Mouse (Mus musculus) limb, embryonic 13.5 days (tissue): ENCODE data around the gene Psph. TPM values are rescaled to one million over a fixed set of nuclear protein-coding genes. Genes with fewer than 3 reads are reported as not detected.

Source experiments
- ATAC-seq: fragments of 200-750 bp; cut with Nextera tagmentation; 2 replicates; pipeline ENCODE4 v1.8.0; 2017; ENCODE audit warnings: low read depth, moderate number of reproducible peaks, moderate TSS enrichment; ENCODE audit not compliant: low FRiP score
- H3K27ac ChIP-seq: fragments of 300-500 bp; sonication (generic); 2 replicates; pipeline ENCODE4 v1.5.1; 2015; ENCODE audit warnings: inconsistent platforms, mild to moderate bottlenecking, moderate library complexity
- H3K27me3 ChIP-seq: fragments of 300-500 bp; sonication (generic); 2 replicates; pipeline ENCODE4 v1.6.1; 2015; ENCODE audit warnings: mild to moderate bottlenecking, inconsistent platforms
- H3K36me3 ChIP-seq: fragments of 300-500 bp; sonication (generic); 2 replicates; pipeline ENCODE4 v1.6.1; 2015; ENCODE audit warnings: inconsistent platforms, mild to moderate bottlenecking, moderate library complexity
- H3K4me1 ChIP-seq: fragments of 300-500 bp; sonication (generic); 2 replicates; pipeline ENCODE4 v1.6.1; 2015; ENCODE audit warnings: inconsistent platforms
- H3K4me2 ChIP-seq: fragments of 300-500 bp; sonication (generic); replicated peaks from 2 replicates; pipeline ENCODE4 v1.6.1; 2015; ENCODE audit warnings: inconsistent platforms, mild to moderate bottlenecking, moderate library complexity
- H3K4me3 ChIP-seq: fragments of 300-500 bp; sonication (generic); 2 replicates; pipeline ENCODE4 v1.5.1; 2015; ENCODE audit warnings: moderate library complexity, mild to moderate bottlenecking, inconsistent platforms
- H3K9ac ChIP-seq: fragments of 300-500 bp; sonication (generic); 2 replicates; pipeline ENCODE4 v1.6.1; 2015; ENCODE audit warnings: mild to moderate bottlenecking, inconsistent platforms
- H3K9me3 ChIP-seq: fragments of 300-500 bp; sonication (generic); 2 replicates; pipeline ENCODE4 v1.6.1; 2016; ENCODE audit warnings: inconsistent platforms
- WGBS: fragments of 180-500 bp; shearing (Covaris S2); methylation state at CpG from one replicate; pipeline ENCODE4 v1.1.7; 2015; 5-methylcytosine and 5-hydroxymethylcytosine counted together
- polyA plus RNA-seq: library from polyadenylated mRNA; unstranded; fragments of >200 nt; fragmentation: Nextera tagmentation; extraction: Ambion mirVana; gene quantifications from 2 replicates; pipeline ENCODE4 v1.2.1, GENCODE M21; 2015

The Psph gene
- polyA plus RNA-seq, 1 experiment from 2014 or later, result 28.5 TPM

- Histone ChIP-seq H3K4me1 (no peaks in the 10 kb centered on the region), H3K27me3 (no peaks in the 10 kb centered on the region), H3K4me3 (no peak overlapping the region), H3K36me3 (peaks cover 32% of the 10 kb centered on the region), H3K27ac (no peak overlapping the region), H3K9me3 (no peaks in the 10 kb centered on the region), H3K4me2 (no peak overlapping the region), H3K9ac (no peak overlapping the region)
- WGBS, result 88% methylated on average over 10 of the region's 10 CpGs
- no peak for ATAC-seq
These were observed 14.8 kb downstream of the Psph start for GRCm38 (mm10) chr5:129772433-129772832.

- no peak overlapping the region for H3K27ac ChIP-seq
- no peaks in the 10 kb centered on the region for H3K27me3 ChIP-seq
- no peak overlapping the region for H3K9ac ChIP-seq
- no peak overlapping the region for H3K4me2 ChIP-seq
- H3K36me3 ChIP-seq, result peaks cover 44% of the 10 kb centered on the region
- ATAC-seq, result no peak
- H3K9me3 ChIP-seq, result no peaks in the 10 kb centered on the region
- no peaks in the 10 kb centered on the region for H3K4me1 ChIP-seq
- no peak overlapping the region for H3K4me3 ChIP-seq
- 89% methylated on average over 23 of the region's 23 CpGs for WGBS
These were observed 16.6 kb downstream of the Psph start for GRCm38 (mm10) chr5:129770443-129771355.

GRCm38 (mm10) chr5:129761865-129762540 is 25.2 kb downstream of the Psph start:
- peaks cover 44% of the 10 kb centered on the region for H3K36me3 ChIP-seq
- ATAC-seq, result peak; percentile 81
- no peak overlapping the region for H3K4me3 ChIP-seq
- no peak overlapping the region for H3K9ac ChIP-seq
- H3K27ac ChIP-seq, result peak overlapping the region; percentile 70
- 0 out of 2 replicates have a peak overlapping the region, but pooled peaks have one; percentile 5 for H3K4me2 ChIP-seq
- peaks cover 12% of the 10 kb centered on the region for H3K4me1 ChIP-seq
- H3K27me3 ChIP-seq, result no peaks in the 10 kb centered on the region
- WGBS, result 49% methylated on average over 18 of the region's 18 CpGs
- no peaks in the 10 kb centered on the region for H3K9me3 ChIP-seq

GRCm38 (mm10) chr5:129759929-129760480 is 27.2 kb downstream of the Psph start:
- peaks cover 44% of the 10 kb centered on the region for H3K36me3 ChIP-seq
- no peak overlapping the region for H3K4me2 ChIP-seq
- ATAC-seq, result no peak
- no peak overlapping the region for H3K4me3 ChIP-seq
- no peaks in the 10 kb centered on the region for H3K27me3 ChIP-seq
- no peak overlapping the region for H3K9ac ChIP-seq
- no peak overlapping the region for H3K27ac ChIP-seq
- no peaks in the 10 kb centered on the region for H3K9me3 ChIP-seq
- 90% methylated on average over 13 of the region's 13 CpGs for WGBS
- peaks cover 12% of the 10 kb centered on the region for H3K4me1 ChIP-seq

GRCm38 (mm10) chr5:129756886-129757285 is 30.4 kb downstream of the Psph start:
- Histone ChIP-seq H3K27ac (no peak overlapping the region), H3K27me3 (no peaks in the 10 kb centered on the region), H3K4me3 (no peak overlapping the region), H3K9me3 (no peaks in the 10 kb centered on the region), H3K4me1 (peaks cover 8% of the 10 kb centered on the region), H3K9ac (no peak overlapping the region), H3K4me2 (no peak overlapping the region), H3K36me3 (peaks cover 56% of the 10 kb centered on the region)
- WGBS, result 94% methylated on average over 20 of the region's 20 CpGs
- no peak for ATAC-seq

- H3K4me3 ChIP-seq, result no peak overlapping the region
- H3K27ac ChIP-seq, result no peak overlapping the region
- 67% methylated on average over 6 of the region's 6 CpGs for WGBS
- H3K4me2 ChIP-seq, result no peak overlapping the region
- peaks cover 86% of the 10 kb centered on the region for H3K36me3 ChIP-seq
- no peak overlapping the region for H3K9ac ChIP-seq
- no peaks in the 10 kb centered on the region for H3K27me3 ChIP-seq
- no peak for ATAC-seq
- H3K4me1 ChIP-seq, result no peaks in the 10 kb centered on the region
- no peaks in the 10 kb centered on the region for H3K9me3 ChIP-seq
These were observed 43.2 kb downstream of the Psph start for GRCm38 (mm10) chr5:129744050-129744449.

GRCm38 (mm10) chr5:129742903-129743488 is 44.3 kb downstream of the Psph start:
- 85% methylated on average over 7 of the region's 7 CpGs for WGBS
- H3K36me3 ChIP-seq, result peaks cover 76% of the 10 kb centered on the region
- no peak for ATAC-seq
- no peak overlapping the region for H3K27ac ChIP-seq
- H3K9me3 ChIP-seq, result no peaks in the 10 kb centered on the region
- no peak overlapping the region for H3K4me3 ChIP-seq
- H3K9ac ChIP-seq, result no peak overlapping the region
- no peak overlapping the region for H3K4me2 ChIP-seq
- H3K4me1 ChIP-seq, result no peaks in the 10 kb centered on the region
- no peaks in the 10 kb centered on the region for H3K27me3 ChIP-seq

- Histone ChIP-seq H3K4me2 (no peak overlapping the region), H3K27me3 (no peaks in the 10 kb centered on the region), H3K9me3 (no peaks in the 10 kb centered on the region), H3K4me1 (no peaks in the 10 kb centered on the region), H3K27ac (no peak overlapping the region), H3K4me3 (no peak overlapping the region), H3K36me3 (peaks cover 68% of the 10 kb centered on the region), H3K9ac (no peak overlapping the region)
- ATAC-seq, result no peak
- 80% methylated on average over 1 of the region's 1 CpGs for WGBS
These were observed 46.3 kb downstream of the Psph start for GRCm38 (mm10) chr5:129740976-129741375.

- no peak overlapping the region for H3K4me3 ChIP-seq
- no peak overlapping the region for H3K27ac ChIP-seq
- H3K9ac ChIP-seq, result no peak overlapping the region
- H3K27me3 ChIP-seq, result no peaks in the 10 kb centered on the region
- H3K36me3 ChIP-seq, result peaks cover 11% of the 10 kb centered on the region
- WGBS, result 66% methylated on average over 5 of the region's 5 CpGs
- no peak overlapping the region for H3K4me2 ChIP-seq
- peaks cover 30% of the 10 kb centered on the region for H3K4me1 ChIP-seq
- H3K9me3 ChIP-seq, result no peaks in the 10 kb centered on the region
- no peak for ATAC-seq
These were observed 56.2 kb downstream of the Psph start for GRCm38 (mm10) chr5:129731021-129731420.

- ATAC-seq, result no peak
- H3K4me2 ChIP-seq, result no peak overlapping the region
- H3K4me1 ChIP-seq, result peaks cover 33% of the 10 kb centered on the region
These were observed 56.9 kb downstream of the Psph start for GRCm38 (mm10) chr5:129730344-129730743.

GRCm38 (mm10) chr5:129729286-129729685 is 58.0 kb downstream of the Psph start:
- Histone ChIP-seq H3K27me3 (no peaks in the 10 kb centered on the region), H3K4me3 (no peak overlapping the region), H3K27ac (no peak overlapping the region), H3K9ac (no peak overlapping the region), H3K36me3 (peaks cover 5% of the 10 kb centered on the region; the same call in 1 of the 2 replicates), H3K9me3 (no peaks in the 10 kb centered on the region), H3K4me2 (no peak overlapping the region), H3K4me1 (peaks cover 33% of the 10 kb centered on the region)
- WGBS, result 60% methylated on average over 11 of the region's 11 CpGs
- ATAC-seq, result no peak

More at GRCm38 (mm10) chr5:129730344-129730743, 56.9 kb downstream of the Psph start:
- Histone ChIP-seq H3K9me3 (no peaks in the 10 kb centered on the region), H3K27me3 (no peaks in the 10 kb centered on the region), H3K4me3 (no peak overlapping the region), H3K27ac (no peak overlapping the region), H3K9ac (no peak overlapping the region), H3K36me3 (peaks cover 11% of the 10 kb centered on the region)
- WGBS, result 71% methylated on average over 11 of the region's 11 CpGs

- no peak for ATAC-seq
- 68% methylated on average over 3 of the region's 3 CpGs for WGBS
- 0 out of 2 replicates have a peak overlapping the region, but pooled peaks have one; percentile 83 for H3K4me3 ChIP-seq
- no peaks in the 10 kb centered on the region for H3K27me3 ChIP-seq
- no peaks in the 10 kb centered on the region for H3K36me3 ChIP-seq
- no peak overlapping the region for H3K9ac ChIP-seq
- peaks cover 33% of the 10 kb centered on the region for H3K4me1 ChIP-seq
- H3K9me3 ChIP-seq, result no peaks in the 10 kb centered on the region
- no peak overlapping the region for H3K27ac ChIP-seq
- peak overlapping the region; percentile 64 for H3K4me2 ChIP-seq
These were observed 60.5 kb downstream of the Psph start for GRCm38 (mm10) chr5:129726784-129727183.
